Mouse (Mus musculus) CH12.LX (cell line): ENCODE measurements at regions not wholly inside any gene's neighbourhood (a gene's known extent, or its start where the extent isn't known, plus 50 kb on each side); places are given as distances from the start of the nearest gene placed in this dataset.

Experiments used
- DNase-seq: peaks from one replicate; pipeline ENCODE4 v3.0.0-alpha.2; 2013; ENCODE audit errors: extremely low read depth
- H3K27ac ChIP-seq: 2 replicates; pipeline ENCODE4 v1.5.1; 2012; ENCODE audit warnings: low read depth, mild to moderate bottlenecking, control low read depth, moderate library complexity; ENCODE audit not compliant: insufficient read depth
- H3K27me3 ChIP-seq: replicated peaks from 2 replicates; pipeline ENCODE3; 2012; ENCODE audit warnings: inconsistent platforms
- H3K36me3 ChIP-seq, 2 experiments: replicated peaks in 1 of 2; 2 replicates each; pipeline versions ENCODE3 to v1.6.1; 2012; ENCODE audit warnings: inconsistent platforms in 1 of 2, low read length in 1 of 2, mild to moderate bottlenecking in 1 of 2, mixed read lengths in 1 of 2, moderate library complexity in 1 of 2; ENCODE audit not compliant: control insufficient read depth in 1 of 2, insufficient read depth in 1 of 2
- H3K4me1 ChIP-seq, 2 experiments: 2 replicates each; pipeline ENCODE4 v1.6.1; 2012; ENCODE audit warnings: inconsistent platforms in 1 of 2, moderate library complexity in 1 of 2; ENCODE audit not compliant: insufficient read depth in 2 of 2, control insufficient read depth in 1 of 2
- H3K4me2 ChIP-seq: 2 replicates; pipeline ENCODE4 v1.6.1; 2012; ENCODE audit warnings: low read depth, mild to moderate bottlenecking, control low read depth; ENCODE audit not compliant: poor library complexity, insufficient read depth, severe bottlenecking
- H3K4me3 ChIP-seq, 3 experiments: fragments of 150-350 bp in 1 of 3; sonication (generic) in 1 of 3; replicated peaks in 1 of 3; 2 replicates each; pipeline versions ENCODE3 to v1.5.1; 2011 to 2012; ENCODE audit warnings: low read depth in 2 of 3, low read length in 2 of 3, mild to moderate bottlenecking in 2 of 3, moderate library complexity in 2 of 3, control low read depth in 1 of 3, improper control_type of control experiment in 1 of 3, inconsistent platforms in 1 of 3, mixed read lengths in 1 of 3; ENCODE audit not compliant: poor library complexity in 1 of 3
- H3K79me2 ChIP-seq: replicated peaks from 2 replicates; pipeline ENCODE4 v1.6.1; 2012; ENCODE audit warnings: mild to moderate bottlenecking, moderate library complexity; ENCODE audit not compliant: control insufficient read depth, poor library complexity, insufficient read depth, severe bottlenecking; ENCODE audit errors: extremely low read depth
- H3K9ac ChIP-seq: 2 replicates; pipeline ENCODE4 v1.6.1; 2012; ENCODE audit warnings: low read depth, mild to moderate bottlenecking, control low read depth, moderate library complexity; ENCODE audit not compliant: insufficient read depth
- H3K9me3 ChIP-seq: replicated peaks from 2 replicates; pipeline ENCODE3; 2012; ENCODE audit warnings: low read length, inconsistent platforms, mixed read lengths
- BHLHE40 ChIP-seq: IDR thresholded peaks from 2 replicates; pipeline ENCODE4 v1.6.1; 2011; ENCODE audit warnings: mild to moderate bottlenecking, low read depth, low read length, improper control_type of control experiment
- CHD1 ChIP-seq: IDR thresholded peaks from 2 replicates; pipeline ENCODE4 v1.6.1; 2012; ENCODE audit warnings: low read depth, low read length, improper control_type of control experiment, inconsistent platforms
- CTCF ChIP-seq, 2 experiments: IDR thresholded peaks in 1 of 2; conservative IDR thresholded peaks in 1 of 2; 2 replicates each; pipeline ENCODE4 v1.5.1; 2011 to 2012; ENCODE audit warnings: low read depth in 2 of 2, low read length in 2 of 2, improper control_type of control experiment in 1 of 2, inconsistent platforms in 1 of 2, mild to moderate bottlenecking in 1 of 2, moderate library complexity in 1 of 2
- ELF1 ChIP-seq: IDR thresholded peaks from 2 replicates; pipeline ENCODE4 v1.6.1; 2014; ENCODE audit warnings: low read depth, mild to moderate bottlenecking, inconsistent platforms, low read length, improper control_type of control experiment
- ETS1 ChIP-seq: conservative IDR thresholded peaks from 2 replicates; pipeline ENCODE4 v1.6.1; 2012; ENCODE audit warnings: low read depth, mild to moderate bottlenecking, inconsistent platforms, low read length, improper control_type of control experiment, moderate library complexity
- GABPA ChIP-seq: IDR thresholded peaks from 2 replicates; pipeline ENCODE4 v1.6.1; 2012; ENCODE audit warnings: low read depth, low read length, improper control_type of control experiment, inconsistent platforms; ENCODE audit not compliant: insufficient replicate concordance
- IRF4 ChIP-seq: IDR thresholded peaks from 2 replicates; pipeline ENCODE4 v1.6.1; 2014; ENCODE audit warnings: low read depth, mild to moderate bottlenecking, inconsistent platforms, low read length, improper control_type of control experiment
- JUN ChIP-seq: IDR thresholded peaks from 2 replicates; pipeline ENCODE4 v1.6.1; 2011; ENCODE audit warnings: low read depth, mild to moderate bottlenecking, low read length, improper control_type of control experiment, moderate library complexity; ENCODE audit not compliant: insufficient read depth
- MAFK ChIP-seq: IDR thresholded peaks from 2 replicates; pipeline ENCODE4 v1.6.1; 2011; ENCODE audit warnings: low read length, improper control_type of control experiment; ENCODE audit not compliant: insufficient replicate concordance
- MEF2A ChIP-seq: IDR thresholded peaks from 2 replicates; pipeline ENCODE4 v1.6.1; 2014; ENCODE audit warnings: low read depth, mild to moderate bottlenecking, inconsistent platforms, low read length, improper control_type of control experiment, borderline replicate concordance
- MYC ChIP-seq: IDR thresholded peaks from 2 replicates; pipeline ENCODE4 v1.6.1; 2011; ENCODE audit warnings: low read depth, mild to moderate bottlenecking, improper control_type of control experiment, low read length
- NELFE ChIP-seq: IDR thresholded peaks from 2 replicates; pipeline ENCODE4 v1.6.1; 2011; ENCODE audit warnings: low read depth, low read length, improper control_type of control experiment
- PAX5 ChIP-seq: IDR thresholded peaks from 2 replicates; pipeline ENCODE4 v1.6.1; 2012; ENCODE audit warnings: low read length, inconsistent platforms, mixed read lengths
- RAD21 ChIP-seq: IDR thresholded peaks from 2 replicates; pipeline ENCODE4 v1.6.1; 2011; ENCODE audit warnings: low read depth, mild to moderate bottlenecking, low read length, improper control_type of control experiment, moderate library complexity
- TCF12 ChIP-seq: IDR thresholded peaks from 2 replicates; pipeline ENCODE4 v1.6.1; 2014; ENCODE audit warnings: low read depth, mild to moderate bottlenecking, inconsistent platforms, low read length, improper control_type of control experiment
- UBTF ChIP-seq: IDR thresholded peaks from 2 replicates; pipeline ENCODE4 v1.6.1; 2012; ENCODE audit warnings: low read depth, mild to moderate bottlenecking, inconsistent platforms, low read length, improper control_type of control experiment, moderate library complexity
- USF1 ChIP-seq: IDR thresholded peaks from 2 replicates; pipeline ENCODE4 v1.6.1; 2014; ENCODE audit warnings: low read depth, mild to moderate bottlenecking, inconsistent platforms, low read length, improper control_type of control experiment
- dilution Hi-C: fragments of 300-500 bp; cut with MboI; formaldehyde crosslinking; loops from 2 replicates; pipeline ENCODE4 v1.14.3; 2020; ENCODE audit warnings: low sequenced_read_pairs; ENCODE audit not compliant: extremely low pct_unique_long_range_greater_than_20kb, extremely low pct_ligation_motif_present
- in situ Hi-C: fragments of 300-500 bp; cut with MboI; formaldehyde crosslinking; loops from 3 replicates; pipeline ENCODE4 v1.14.3; 2019; ENCODE audit warnings: low sequenced_read_pairs, low pct_ligation_motif_present, low pct_unique_long_range_greater_than_20kb, mixed read lengths

DNA sequence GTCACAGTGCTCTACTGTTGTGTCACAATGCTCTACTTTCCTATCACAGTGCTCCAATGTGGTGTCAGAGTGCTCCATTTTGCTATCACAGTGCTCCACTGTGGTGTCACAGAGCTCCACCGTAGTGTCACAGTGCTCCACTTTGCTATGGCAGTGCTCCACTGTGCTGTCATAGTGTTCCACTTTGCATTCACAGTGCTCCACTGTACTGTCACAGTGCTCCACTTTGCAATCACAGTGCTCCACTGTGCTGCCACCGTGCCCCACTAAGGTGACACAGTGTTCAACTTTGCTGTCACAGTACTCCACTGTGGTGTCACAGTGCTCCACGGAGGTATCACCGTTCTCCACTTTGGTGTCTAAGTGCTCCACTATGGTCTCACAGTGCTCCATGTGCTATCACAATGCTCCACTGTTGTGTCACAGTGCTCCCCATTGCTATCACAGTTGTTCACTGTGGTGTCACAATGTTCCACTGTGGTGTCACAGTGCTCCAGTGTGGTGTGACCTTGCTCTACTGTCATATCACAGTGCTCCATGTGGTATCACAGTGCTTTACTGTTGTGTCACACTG lies 78.9 kb upstream of the Trpm1 start:
- H3K9ac ChIP-seq: no peak overlapping the region
- no peak overlapping the region for H3K4me2 ChIP-seq
- no peaks in the 10 kb centered on the region for H3K36me3 ChIP-seq
- H3K27me3 ChIP-seq: no peaks in the 10 kb centered on the region
- no peaks in the 10 kb centered on the region for H3K9me3 ChIP-seq
- DNase-seq: no peak
- TF ChIP-seq CTCF (conservative IDR thresholded peaks at IDR 0.05 in 1 of 2, IDR thresholded peaks at IDR 0.05 in 1 of 2; ENCODE audit: low read depth in 2 of 2, low read length in 2 of 2) (no peak), TCF12 (no peak), UBTF (no peak), ELF1 (no peak), GABPA (no peak), JUN (no peak), BHLHE40 (no peak), PAX5 (no peak)
- no peaks in the 10 kb centered on the region for H3K79me2 ChIP-seq
- in situ Hi-C loops (no loop called here), dilution Hi-C loops (no loop called here)
- H3K27ac ChIP-seq: no peak overlapping the region
- no peaks in the 10 kb centered on the region; a peak in 1 of 4 replicates for H3K4me1 ChIP-seq
- H3K4me3 ChIP-seq: no peak overlapping the region

DNA sequence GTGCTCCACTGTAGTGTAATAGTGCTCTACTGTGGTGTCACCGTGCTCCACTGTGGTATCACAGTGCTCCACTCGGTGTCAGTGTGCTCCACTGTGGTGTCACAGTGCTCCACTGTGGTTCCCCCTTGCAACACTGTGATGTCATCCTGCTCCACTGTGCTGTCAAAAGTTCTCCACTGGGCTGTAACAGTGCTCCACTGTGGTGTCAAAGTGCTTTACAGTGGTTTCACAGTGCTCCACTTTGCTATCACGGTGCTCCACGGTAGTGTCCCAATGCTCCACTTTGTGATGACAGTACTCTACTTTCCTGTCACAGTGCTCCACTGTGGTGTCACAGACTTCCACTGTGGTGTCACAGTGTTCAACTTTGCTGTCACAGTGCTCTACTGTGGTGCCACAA lies 79.4 kb upstream of the Trpm1 start:
- Histone ChIP-seq H3K9me3 (no peaks in the 10 kb centered on the region), H3K4me2 (no peak overlapping the region), H3K4me3 (no peak overlapping the region), H3K4me1 (no peaks in the 10 kb centered on the region; a peak in 1 of 4 replicates), H3K27me3 (no peaks in the 10 kb centered on the region), H3K79me2 (no peaks in the 10 kb centered on the region), H3K9ac (no peak overlapping the region), H3K36me3 (no peaks in the 10 kb centered on the region), H3K27ac (no peak overlapping the region)
- in situ Hi-C loops (no loop called here), dilution Hi-C loops (no loop called here)
- TF ChIP-seq UBTF (no peak), CHD1 (no peak), ETS1 (no peak), MYC (no peak), NELFE (no peak), RAD21 (no peak), ELF1 (no peak), CTCF (conservative IDR thresholded peaks at IDR 0.05 in 1 of 2, IDR thresholded peaks at IDR 0.05 in 1 of 2; ENCODE audit: low read depth in 2 of 2, low read length in 2 of 2) (no peak), USF1 (no peak), MAFK (no peak), IRF4 (no peak), MEF2A (no peak)
- no peak for DNase-seq
